Mouse (Mus musculus) limb, embryonic 14.5 days (tissue): Measurements from ENCODE around the gene Armc10. TPM values are rescaled to one million over a fixed set of nuclear protein-coding genes. Genes with fewer than 3 reads are reported as not detected.
"Not testable (repeated sequence)": the region's sequence is repeated elsewhere in the genome, so short reads cannot be mapped to it uniquely, and the experiment has no call there.

ENCODE experiments used
- ATAC-seq: fragments of 200-750 bp; cut with Nextera tagmentation; 2 replicates; pipeline ENCODE4 v1.8.0; 2017; ENCODE audit warnings: low read depth, moderate number of reproducible peaks, moderate TSS enrichment; ENCODE audit not compliant: low FRiP score
- DNase-seq: peaks from one replicate; pipeline ENCODE4 v3.0.0-alpha.2; 2015; ENCODE audit warnings: low spot score
- H3K27ac ChIP-seq: fragments of 300-500 bp; sonication (generic); replicated peaks from 2 replicates; pipeline ENCODE4 v1.5.1; 2014; ENCODE audit warnings: low read depth, mild to moderate bottlenecking, low read length, moderate library complexity, mixed read lengths
- H3K27me3 ChIP-seq: fragments of 300-500 bp; sonication (generic); 2 replicates; pipeline ENCODE4 v1.6.1; 2014; ENCODE audit warnings: low read length, mixed read lengths; ENCODE audit not compliant: control insufficient read depth, insufficient read depth
- H3K36me3 ChIP-seq: fragments of 300-500 bp; sonication (generic); 2 replicates; pipeline ENCODE4 v1.6.1; 2014; ENCODE audit warnings: mild to moderate bottlenecking, low read length, moderate library complexity, mixed read lengths; ENCODE audit not compliant: control insufficient read depth, insufficient read depth
- H3K4me1 ChIP-seq: fragments of 300-500 bp; sonication (generic); 2 replicates; pipeline ENCODE4 v1.6.1; 2014; ENCODE audit warnings: antibody characterized with exemption, low read length, mixed read lengths; ENCODE audit not compliant: control insufficient read depth, insufficient read depth
- H3K4me2 ChIP-seq: fragments of 300-500 bp; sonication (generic); replicated peaks from 2 replicates; pipeline ENCODE4 v1.6.1; 2014; ENCODE audit warnings: low read depth, mild to moderate bottlenecking, low read length, moderate library complexity; ENCODE audit not compliant: severe bottlenecking
- H3K4me3 ChIP-seq: fragments of 300-500 bp; sonication (generic); replicated peaks from 2 replicates; pipeline ENCODE4 v1.5.1; 2014; ENCODE audit warnings: low read length
- H3K9ac ChIP-seq: fragments of 300-500 bp; sonication (generic); 2 replicates; pipeline ENCODE4 v1.6.1; 2014; ENCODE audit warnings: mild to moderate bottlenecking, low read depth, low read length, moderate library complexity; ENCODE audit not compliant: severe bottlenecking
- H3K9me3 ChIP-seq: fragments of 300-500 bp; sonication (generic); 2 replicates; pipeline ENCODE4 v1.6.1; 2016; ENCODE audit warnings: low read length; ENCODE audit not compliant: control insufficient read depth
- POLR2A ChIP-seq: fragments of 200-500 bp; IDR thresholded peaks from 2 replicates; pipeline ENCODE4 v1.8.0; 2012; ENCODE audit warnings: inconsistent platforms, mild to moderate bottlenecking, moderate library complexity, borderline replicate concordance; ENCODE audit not compliant: insufficient read depth, insufficient read length; ENCODE audit errors: extremely low read depth
- WGBS: fragments of 180-500 bp; shearing (Covaris S2); extraction: QIAGEN DNeasy Blood & Tissue Kit; methylation state at CpG from one replicate; pipeline ENCODE4 v1.1.7; 2014; 5-methylcytosine and 5-hydroxymethylcytosine counted together
- polyA plus RNA-seq, 2 experiments: library from polyadenylated mRNA; depleted of rRNA in 1 of 2; stranded (reverse) in 1 of 2; unstranded in 1 of 2; fragments of >200 nt; fragmentation: Nextera tagmentation in 1 of 2; extraction: Ambion mirVana in 1 of 2; gene quantifications; 2 replicates each; pipeline versions ENCODE4 v1.2.1 to v1.2.3; 2012 to 2014

Armc10 gene
- polyA plus RNA-seq, 2 experiments: 44.4 to 56.0 TPM

DNA sequence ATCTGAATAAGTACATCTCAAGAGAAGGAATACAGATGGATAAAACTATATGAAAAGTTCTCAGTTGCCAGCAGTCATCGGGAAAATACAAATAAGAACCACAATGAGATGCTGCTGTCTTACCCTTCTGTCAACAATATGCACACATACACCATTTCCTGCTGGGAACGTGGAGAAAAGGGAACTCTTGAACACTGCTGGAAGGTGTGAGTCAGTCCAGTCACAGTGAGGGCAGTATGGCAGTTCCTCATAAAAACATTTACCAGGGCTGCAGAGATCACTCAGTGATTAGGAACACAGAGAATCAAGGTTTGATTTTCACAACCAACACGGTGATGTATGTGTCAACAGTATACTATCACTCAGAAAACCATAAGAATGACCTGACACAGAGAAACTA lies 34.6 kb upstream of the Armc10 start:
- Histone ChIP-seq H3K27me3 (no peaks in the 10 kb centered on the region), H3K36me3 (no peaks in the 10 kb centered on the region), H3K4me3 (no peak overlapping the region), H3K27ac (no peak overlapping the region), H3K9me3 (no peaks in the 10 kb centered on the region), H3K4me1 (peaks cover 11% of the 10 kb centered on the region), H3K4me2 (no peak overlapping the region), H3K9ac (no peak overlapping the region)
- TF ChIP-seq POLR2A: no peak
- ATAC-seq (no peak), DNase-seq (no peak)
- WGBS: 65% methylated on average over 3 of the region's 3 CpGs

DNA sequence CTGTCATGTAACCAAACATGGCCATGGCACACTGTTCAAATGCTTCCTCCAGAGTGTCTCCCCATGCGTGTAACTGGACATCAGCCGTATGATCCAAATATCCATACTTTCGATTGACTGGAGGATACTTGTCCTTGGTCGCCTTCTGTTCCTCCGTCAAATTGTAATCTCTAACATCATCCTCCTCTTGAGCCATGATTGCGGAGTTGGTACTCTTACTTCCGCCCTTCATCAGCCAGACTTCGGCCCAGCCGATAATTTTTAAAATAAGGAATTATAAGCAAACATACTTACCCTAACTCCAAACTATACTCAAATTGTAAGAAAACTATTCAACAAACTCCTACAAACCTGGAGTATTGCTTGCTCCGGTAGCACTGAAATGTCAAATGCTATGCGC lies 31.3 kb upstream of the Armc10 start:
- ATAC-seq, H3K4me3 ChIP-seq, H3K9ac ChIP-seq, H3K4me2 ChIP-seq, H3K27me3 ChIP-seq, DNase-seq, H3K27ac ChIP-seq, H3K36me3 ChIP-seq, H3K4me1 ChIP-seq, H3K9me3 ChIP-seq: not testable (repeated sequence)
- WGBS: 96% methylated on average over 11 of the region's 11 CpGs

DNA sequence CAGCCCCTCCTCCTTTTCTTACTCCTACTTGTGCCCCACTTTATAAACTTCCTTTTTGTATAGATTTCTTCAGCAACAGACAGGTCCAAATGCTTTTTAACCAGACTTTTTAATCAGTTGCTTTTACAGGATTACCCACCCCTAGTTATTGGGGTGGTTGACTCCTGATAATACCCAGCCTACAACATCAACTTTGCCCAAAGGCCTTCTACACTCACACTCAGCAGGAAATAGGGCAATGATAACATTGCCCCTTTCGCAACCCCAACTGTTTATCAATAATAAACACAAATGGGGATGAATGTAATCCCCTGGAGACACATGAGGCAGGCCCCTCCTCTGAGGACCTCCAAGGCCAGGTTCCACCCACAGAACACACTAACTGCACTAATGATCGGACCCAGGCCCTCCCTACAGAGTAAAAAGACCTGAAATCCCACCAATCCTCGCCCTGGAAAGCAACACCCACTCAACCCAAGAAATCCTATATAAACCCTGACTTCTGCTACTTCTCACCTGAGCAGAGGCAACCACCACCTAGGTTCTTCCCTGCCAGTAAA lies 29.1 kb upstream of the Armc10 start:
- ATAC-seq (no peak), DNase-seq (no peak)
- Histone ChIP-seq H3K36me3 (no peaks in the 10 kb centered on the region), H3K27me3 (no peaks in the 10 kb centered on the region), H3K9me3 (no peaks in the 10 kb centered on the region), H3K27ac (no peak overlapping the region), H3K4me2 (no peak overlapping the region), H3K4me3 (no peak overlapping the region), H3K9ac (no peak overlapping the region), H3K4me1 (no peaks in the 10 kb centered on the region)
- WGBS: 75% methylated on average over 3 of the region's 3 CpGs
- no peak for TF ChIP-seq POLR2A

- 0 out of 2 replicates have a peak, but pooled peaks cover 2% of the 10 kb centered on the region for H3K9me3 ChIP-seq
- no peak overlapping the region for H3K27ac ChIP-seq
- TF ChIP-seq POLR2A: no peak
- no peak for DNase-seq
- H3K36me3 ChIP-seq: no peaks in the 10 kb centered on the region
- no peak overlapping the region for H3K9ac ChIP-seq
- H3K4me2 ChIP-seq: no peak overlapping the region
- H3K4me3 ChIP-seq: no peak overlapping the region
- no peaks in the 10 kb centered on the region for H3K4me1 ChIP-seq
- no peak for ATAC-seq
- no peaks in the 10 kb centered on the region for H3K27me3 ChIP-seq
Measured at GRCm38 (mm10) chr5:21625916-21626315, 19.7 kb upstream of the Armc10 start.

- DNase-seq (peak; percentile 74), ATAC-seq (no peak)
- Histone ChIP-seq H3K27ac (no peak overlapping the region), H3K9ac (no peak overlapping the region), H3K36me3 (no peaks in the 10 kb centered on the region), H3K4me3 (no peak overlapping the region), H3K27me3 (no peaks in the 10 kb centered on the region), H3K4me1 (peaks cover 8% of the 10 kb centered on the region), H3K4me2 (no peak overlapping the region), H3K9me3 (no peaks in the 10 kb centered on the region)
- 3% methylated on average over 1 of the region's 1 CpGs for WGBS
- TF ChIP-seq POLR2A: no peak
Measured at GRCm38 (mm10) chr5:21640961-21641360, 4.7 kb upstream of the Armc10 start.

- H3K4me1 ChIP-seq: peaks cover 19% of the 10 kb centered on the region
- 16% methylated on average over 1 of the region's 1 CpGs for WGBS
- H3K4me3 ChIP-seq: no peak overlapping the region
- H3K9ac ChIP-seq: no peak overlapping the region
- DNase-seq: no peak
- no peak for TF ChIP-seq POLR2A
- no peak overlapping the region for H3K27ac ChIP-seq
- H3K9me3 ChIP-seq: no peaks in the 10 kb centered on the region
- H3K36me3 ChIP-seq: peaks cover 6% of the 10 kb centered on the region
- no peak overlapping the region for H3K4me2 ChIP-seq
- no peak for ATAC-seq
- no peaks in the 10 kb centered on the region for H3K27me3 ChIP-seq
Measured at GRCm38 (mm10) chr5:21643606-21644005, 2.0 kb upstream of the Armc10 start.
